Mouse (Mus musculus): Measurements from ENCODE around the gene Eef1akmt3.
A peak's percentile ranks its signal among the peaks of the same experiment; 100 is the strongest.
"Not testable (repeated sequence)": the region's sequence is repeated elsewhere in the genome, so short reads cannot be mapped to it uniquely, and the experiment has no call there.

Gene Eef1akmt3

GRCm38 (mm10) chr10:127070190-127071121, 29.1 kb upstream of the Eef1akmt3 start, which contains the start of gene Tspan31:
Tspan31 (minus strand) TSS chr10:127070264.
- peak; percentile 96 for DNase-seq

DNA sequence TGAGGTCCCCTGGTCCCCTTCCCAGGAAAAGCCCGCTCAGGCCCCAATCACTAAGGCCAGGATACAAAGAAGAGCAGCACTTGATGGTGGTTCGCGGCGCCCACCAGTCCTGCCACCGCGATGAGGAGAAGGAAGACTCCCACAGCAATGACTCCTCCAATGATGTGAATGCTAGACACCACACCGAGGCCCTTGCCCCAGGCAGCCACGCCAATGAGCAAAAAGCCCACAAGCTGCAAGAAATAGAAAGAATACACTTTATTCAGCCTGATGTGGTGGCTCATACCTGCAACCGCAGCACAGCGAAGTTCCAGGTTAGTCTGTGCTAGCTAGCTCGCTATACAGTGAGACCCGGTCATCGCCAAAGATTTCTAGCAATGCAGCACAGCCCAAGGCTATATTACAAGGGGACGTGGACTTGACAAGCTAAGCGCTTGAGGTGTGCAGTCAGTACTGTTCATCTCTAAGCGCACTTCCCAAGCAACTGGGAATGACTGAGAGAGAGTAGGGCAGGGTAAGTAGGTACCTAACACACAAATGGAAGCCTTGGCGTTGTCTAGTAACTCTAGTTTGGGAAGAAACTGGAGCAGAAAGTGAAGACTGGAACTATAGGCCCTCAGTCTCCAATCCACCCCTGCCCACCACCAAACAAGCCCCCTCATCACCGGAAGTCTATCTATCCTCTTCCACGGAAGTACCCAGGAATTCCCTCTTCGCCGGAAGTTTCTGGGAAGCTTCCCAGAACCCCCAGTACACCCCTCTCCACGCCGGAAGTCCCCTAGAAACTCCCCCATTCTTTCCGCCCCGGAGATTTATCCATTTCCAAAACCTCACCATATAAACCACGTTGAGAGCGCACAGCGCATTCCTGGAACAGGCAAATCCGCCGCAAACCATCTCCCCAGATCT, 28.2 kb upstream of the Eef1akmt3 start:
- DNase-seq, result peak; percentile 86

DNA sequence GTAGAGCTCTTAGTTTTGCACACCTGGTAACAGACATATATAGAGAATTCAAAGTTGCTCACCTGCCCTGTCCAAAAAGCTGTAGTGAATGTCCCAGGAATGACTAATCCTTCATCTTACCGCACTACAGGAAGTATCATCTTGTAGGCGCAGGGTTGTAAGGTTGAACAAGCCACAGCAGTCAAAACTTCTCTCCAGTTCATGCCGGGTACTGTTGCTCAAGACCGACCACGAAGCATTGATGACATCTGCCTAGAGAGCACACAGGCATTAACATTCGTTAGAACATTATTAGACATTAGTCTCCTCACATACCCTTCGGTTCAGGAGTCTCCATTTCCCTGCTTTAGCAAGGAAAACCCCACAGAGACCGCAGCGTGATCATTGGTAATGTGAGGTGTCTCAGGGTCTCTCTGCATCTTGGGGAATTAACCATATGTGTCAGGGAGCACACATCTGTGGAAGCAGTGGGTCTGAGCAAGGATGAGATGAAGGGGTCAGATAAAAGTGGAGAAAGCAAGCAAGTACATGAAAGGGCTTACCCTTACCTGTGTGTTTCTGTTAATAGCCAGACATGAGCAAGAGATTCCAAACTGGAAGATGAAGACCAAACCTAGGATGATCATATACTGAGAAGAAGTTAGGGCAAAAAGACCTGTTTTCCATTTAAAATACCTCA, 27.2 kb upstream of the Eef1akmt3 start:
- DNase-seq, result no peak

DNA sequence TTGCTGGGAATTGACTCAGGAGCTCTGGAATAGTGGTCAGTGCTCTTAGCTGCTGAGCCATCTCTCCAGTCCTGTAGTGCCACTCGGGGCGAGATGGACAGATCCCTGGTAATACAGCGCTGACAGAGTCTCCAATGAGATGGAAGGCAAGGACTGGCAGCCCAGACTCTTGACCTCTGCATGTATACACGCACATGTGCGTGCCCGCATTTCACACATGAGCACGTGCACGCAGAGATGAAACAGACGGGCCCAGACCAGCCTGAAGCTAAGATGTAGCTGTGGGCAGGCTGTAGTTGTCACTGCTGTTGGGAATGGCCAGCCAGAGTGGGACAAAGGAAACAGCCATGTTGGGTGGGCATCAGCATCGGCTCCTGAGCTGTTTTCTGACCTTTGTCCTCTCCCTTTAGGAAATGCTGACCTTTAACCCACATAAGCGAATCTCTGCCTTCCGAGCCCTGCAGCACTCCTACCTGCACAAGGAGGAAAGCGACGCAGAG, 25.3 kb upstream of the Eef1akmt3 start:
- DNase-seq, result no peak

DNA sequence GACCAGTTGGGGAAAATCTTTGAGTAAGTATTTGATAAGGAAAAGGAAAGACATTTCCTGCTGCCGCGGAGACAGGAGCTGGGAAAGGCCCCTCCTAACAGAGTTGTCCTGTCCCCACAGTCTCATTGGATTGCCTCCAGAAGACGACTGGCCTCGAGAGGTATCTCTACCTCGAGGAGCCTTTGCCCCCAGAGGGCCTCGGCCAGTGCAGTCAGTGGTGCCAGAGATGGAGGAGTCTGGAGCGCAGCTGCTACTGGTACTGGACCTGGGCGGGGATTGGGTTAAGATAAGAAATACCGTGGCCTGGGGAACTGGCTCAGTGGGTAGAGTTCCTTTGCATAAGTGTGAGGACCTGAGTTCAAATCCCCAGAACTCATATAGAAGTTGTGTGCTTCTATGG, 24.7 kb upstream of the Eef1akmt3 start:
- no peak for DNase-seq

DNA sequence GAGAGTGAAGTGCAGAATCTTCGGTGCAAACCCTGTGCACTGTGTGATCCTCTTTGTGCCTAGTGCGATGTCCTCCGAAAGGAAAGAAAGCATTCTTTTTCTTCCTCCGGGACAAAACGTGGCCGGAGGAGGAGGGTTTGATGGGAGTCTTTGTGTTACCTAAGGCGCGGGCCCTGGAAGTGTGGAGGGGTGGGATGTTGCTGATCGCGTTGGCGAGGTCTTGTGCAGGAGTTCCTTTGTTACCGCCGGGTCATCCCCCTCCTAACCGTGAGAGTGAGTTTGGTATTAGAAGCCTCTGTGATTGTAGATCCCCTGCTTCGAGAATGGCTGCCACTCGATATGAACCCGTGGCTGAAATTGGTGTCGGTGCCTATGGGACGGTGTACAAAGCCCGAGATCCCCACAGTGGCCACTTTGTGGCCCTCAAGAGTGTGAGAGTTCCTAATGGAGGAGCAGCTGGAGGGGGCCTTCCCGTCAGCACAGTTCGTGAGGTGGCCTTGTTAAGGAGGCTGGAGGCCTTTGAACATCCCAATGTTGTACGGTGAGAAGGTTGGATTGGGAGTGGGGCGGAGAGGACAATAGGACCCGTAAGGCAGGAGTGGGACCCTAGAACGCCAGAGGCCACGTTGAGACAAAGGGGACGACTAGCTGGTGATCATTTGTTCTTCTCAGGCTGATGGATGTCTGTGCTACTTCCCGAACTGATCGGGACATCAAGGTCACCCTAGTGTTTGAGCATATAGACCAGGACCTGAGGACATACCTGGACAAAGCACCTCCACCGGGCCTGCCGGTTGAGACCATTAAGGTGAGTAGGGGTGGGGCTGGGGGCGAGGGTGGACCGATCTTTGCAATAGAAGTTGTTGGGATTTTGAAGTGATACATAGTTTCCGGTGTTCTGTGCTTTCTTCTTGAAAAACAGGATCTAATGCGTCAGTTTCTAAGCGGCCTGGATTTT, 22.9 kb upstream of the Eef1akmt3 start:
- no peak for DNase-seq

DNA sequence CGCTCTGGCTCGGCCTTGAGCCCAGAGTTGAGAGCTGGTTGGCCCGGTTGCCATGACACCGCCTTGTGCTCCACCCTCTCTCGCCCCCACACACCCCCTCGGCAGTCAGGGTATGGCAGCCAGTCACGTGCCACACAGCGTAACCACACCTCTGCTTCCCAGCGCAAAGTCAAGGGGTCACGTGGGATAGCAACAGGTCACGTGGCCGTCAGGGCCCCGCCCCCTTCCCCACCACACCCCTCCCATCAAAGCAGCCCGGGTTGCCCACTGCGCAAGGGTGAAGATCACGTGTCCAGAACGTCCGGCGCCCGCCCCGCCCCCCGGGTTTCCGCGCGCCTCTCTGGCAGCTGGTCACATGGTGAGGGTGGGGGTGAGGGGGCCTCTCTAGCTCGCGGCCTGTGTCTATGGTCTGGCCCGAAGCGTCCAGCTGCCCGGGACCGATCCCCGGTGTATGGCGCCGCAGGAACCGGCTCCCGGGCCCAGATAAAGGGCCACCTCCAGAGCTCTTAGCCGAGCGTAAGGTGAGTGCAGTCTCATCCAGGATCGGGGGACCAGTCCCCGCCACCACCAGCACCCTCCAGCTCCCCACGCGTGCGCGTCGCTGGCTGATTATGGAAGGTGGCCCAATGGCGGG, 22.0 kb upstream of the Eef1akmt3 start, which contains the start of gene Cdk4:
Cdk4 (plus strand) TSS at position 296 of the 634 bp plus-strand sequence.
- peak; percentile 99 for DNase-seq

GRCm38 (mm10) chr10:127062503-127062902, 21.2 kb upstream of the Eef1akmt3 start:
- DNase-seq, result no peak

DNA sequence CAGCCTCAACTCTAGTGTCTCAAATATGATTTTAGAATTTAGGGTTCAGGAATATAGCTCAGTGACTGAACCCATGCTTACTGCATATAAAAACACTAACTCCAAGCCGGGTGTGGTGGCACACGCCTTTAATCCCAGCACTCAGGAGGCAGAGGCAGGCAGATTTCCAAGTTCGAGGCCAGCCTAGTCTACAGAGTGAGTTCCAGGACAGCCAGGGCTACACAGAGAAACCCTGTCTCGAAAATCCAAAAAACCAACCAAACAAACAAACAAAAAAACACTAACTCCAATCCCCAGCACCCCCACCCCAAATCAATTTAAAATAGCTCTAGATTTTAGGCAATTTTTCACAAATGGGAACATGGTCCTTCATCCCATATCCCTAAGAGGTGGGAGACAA, 20.8 kb upstream of the Eef1akmt3 start:
- not testable (repeated sequence) for DNase-seq

DNA sequence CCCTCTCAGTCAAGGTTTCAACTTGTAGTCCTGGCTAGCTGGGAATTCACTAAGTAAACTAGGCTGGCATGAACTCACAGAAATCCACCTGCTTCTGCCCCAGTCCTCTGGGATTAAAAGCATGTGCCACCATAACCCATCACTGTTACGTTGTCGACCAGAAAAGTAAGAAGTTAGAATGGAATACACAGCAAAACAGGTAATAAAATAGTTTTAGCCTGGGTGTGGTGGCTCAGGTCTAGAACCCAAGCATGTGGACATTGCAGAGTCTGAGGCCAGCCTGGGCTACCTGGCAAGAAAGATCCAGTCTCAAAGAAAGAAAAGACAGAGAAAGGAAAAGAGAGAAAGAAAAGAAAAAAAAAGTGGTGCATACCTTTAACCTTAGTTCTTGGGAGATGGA, 20.2 kb upstream of the Eef1akmt3 start:
- no peak for DNase-seq

DNA sequence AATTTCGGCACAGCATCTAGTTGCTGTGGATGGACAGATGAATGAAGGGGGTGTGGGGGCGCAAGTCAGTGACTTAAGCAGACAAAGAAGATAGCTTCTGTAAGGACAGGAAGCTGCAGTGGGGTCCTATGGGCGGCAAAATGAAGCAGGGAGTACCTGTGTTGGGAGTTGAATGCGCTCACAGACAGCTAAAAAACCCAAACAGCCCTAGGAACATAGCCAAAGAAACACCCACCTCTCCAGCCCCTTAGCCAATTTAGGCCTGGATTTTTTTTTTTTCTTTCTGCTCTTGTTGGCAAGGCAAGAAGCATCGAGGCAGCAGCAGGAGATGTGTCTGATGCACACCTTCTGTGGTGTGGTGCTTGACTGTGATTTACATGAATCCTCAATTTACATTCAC, 19.8 kb upstream of the Eef1akmt3 start:
- no peak for DNase-seq

GRCm38 (mm10) chr10:127059968-127060916, 18.9 kb upstream of the Eef1akmt3 start, which contains the start of gene March9:
March9 (minus strand) TSS chr10:127060184.
- peak; percentile 87 for DNase-seq

DNA sequence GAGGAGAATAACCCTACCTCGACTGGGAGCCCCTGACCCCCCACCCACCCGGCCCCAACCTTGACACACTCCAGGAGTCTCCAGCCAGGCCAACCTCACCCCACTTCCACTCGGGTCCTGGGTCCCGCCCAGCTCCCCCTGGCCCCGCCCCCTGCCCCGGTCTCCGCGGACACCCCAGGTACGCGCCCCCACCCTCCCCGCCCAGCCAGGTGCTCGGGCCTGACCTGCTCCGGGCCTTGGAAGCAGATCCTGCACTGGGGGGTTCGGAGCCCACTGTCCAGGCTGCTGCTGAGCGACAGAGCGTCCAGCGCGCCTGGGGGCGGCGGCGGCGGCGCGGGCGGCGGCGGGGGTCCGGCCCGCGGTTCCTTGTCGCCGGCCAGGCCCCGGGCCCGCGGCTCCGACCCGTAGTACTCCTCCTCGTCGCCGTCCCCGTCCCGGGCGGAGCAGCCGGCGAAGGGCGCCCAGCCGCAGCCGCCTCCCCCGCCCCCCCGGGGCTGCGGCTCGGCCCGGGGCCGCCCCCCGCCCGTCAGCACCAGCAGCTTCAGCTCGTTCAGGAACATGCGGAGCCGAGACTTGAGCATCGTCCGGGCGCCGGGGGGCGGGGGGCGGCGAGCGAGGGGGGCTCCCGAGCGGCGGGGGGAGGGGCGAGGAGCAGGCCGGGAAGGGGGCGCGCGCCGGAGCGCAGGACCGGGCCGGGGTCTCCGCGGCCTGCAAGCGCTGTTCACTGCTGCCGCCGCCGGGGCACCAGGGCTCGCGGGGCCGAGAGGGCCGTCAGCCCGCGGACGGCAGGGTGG, 18.1 kb upstream of the Eef1akmt3 start:
- peak; percentile 70 for DNase-seq

DNA sequence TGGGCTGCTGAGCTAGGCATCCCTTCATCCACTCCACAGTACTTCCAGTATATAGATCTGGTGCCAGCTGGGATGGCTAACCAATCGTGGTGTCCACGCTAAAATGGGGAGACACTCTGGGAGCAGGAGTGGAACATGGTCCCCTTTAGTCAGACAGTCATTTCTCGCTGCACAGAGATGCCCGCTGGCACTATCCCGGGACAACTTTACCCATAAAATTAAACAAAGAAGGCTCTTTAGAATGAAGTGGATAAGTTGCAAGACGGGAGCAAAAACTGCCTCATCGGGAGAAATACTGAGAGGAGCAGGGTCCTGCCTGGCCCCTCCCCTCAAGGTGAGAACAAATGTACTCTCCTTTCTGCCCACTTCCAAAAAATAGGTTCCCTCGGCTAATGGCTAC, 17.4 kb upstream of the Eef1akmt3 start:
- no peak for DNase-seq

GRCm38 (mm10) chr10:127058161-127058560, 16.8 kb upstream of the Eef1akmt3 start:
- peak; percentile 89 for DNase-seq

DNA sequence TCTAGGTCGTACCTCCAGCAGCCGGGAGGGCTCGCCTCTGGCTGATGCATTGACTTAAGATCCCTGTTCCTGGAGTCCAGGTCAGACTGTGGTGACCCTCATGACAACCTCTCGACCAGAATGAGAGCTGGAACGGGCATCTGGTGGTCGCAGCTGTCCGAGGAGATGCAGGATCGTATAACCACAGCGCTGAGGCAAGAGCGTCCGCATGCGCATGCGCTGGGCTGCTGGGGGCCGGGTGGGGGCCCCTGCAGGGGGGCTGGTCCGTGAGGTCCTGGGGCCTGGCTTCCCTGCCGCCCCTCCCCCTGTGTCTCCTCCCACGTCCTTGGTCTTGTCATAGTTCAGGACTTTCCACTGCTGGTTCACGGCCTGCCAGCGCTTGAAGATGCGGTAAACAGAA, 15.2 kb upstream of the Eef1akmt3 start:
- DNase-seq, result no peak

DNA sequence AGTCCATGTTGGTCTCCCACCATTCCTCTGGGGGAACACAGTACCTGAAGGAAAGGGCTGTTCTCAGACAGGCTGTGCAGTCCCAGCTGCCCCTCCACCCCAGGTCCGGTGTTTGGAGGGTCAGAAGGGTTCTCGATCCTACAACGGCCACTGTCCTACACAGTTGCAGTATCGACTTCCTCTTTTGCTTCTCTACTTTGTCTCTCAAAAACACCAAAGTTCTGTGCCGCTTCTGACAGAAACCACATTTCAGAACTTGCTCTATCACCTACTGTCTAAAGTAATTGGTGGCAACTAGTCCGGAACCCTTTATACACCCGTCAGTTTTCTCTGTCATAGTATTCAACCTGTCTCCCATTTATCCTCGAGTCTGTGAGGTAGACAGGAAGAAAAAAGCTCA, 14.1 kb upstream of the Eef1akmt3 start:
- no peak for DNase-seq

DNA sequence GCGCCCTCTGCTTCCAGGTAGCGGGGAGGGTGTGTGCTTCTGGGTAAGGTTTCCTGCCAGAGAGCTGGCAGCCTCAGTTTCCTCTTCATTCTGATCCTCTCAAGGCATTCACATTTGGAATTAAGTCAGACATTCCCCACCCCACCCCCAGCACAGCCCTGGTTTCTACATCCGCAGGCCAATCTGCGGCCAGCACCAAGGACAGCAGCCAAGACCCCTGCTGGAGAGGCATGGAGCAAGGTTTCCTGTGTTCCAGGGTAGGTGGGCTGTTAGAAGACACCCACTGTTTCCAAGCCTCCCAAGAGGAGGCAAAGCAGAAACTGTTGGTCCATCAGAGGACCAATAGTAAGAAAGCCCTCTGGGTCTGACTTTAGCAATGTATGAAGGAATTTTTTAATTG, 13.3 kb upstream of the Eef1akmt3 start:
- peak; percentile 54 for DNase-seq

DNA sequence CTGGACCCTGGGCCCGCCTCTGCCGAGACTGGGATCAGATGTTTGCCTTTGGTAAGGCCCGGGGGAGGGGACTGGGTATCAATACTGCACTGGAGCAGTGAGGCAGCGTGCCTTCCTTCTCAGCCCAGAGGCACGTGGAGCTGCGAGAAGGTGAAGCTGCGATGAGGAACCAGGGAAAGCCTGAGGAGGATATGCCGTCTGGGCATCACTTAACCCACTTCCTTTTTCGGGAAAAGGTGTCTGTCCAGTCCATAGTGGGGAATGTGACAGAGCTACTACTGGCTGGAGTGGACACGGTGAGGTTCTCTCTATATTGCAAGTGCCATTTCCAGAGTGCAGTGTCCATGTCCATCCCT, 8.8 kb upstream of the Eef1akmt3 start:
- no peak for DNase-seq

Measured in embryo, embryonic 11 days (tissue).